Mouse (Mus musculus) embryonic facial prominence, embryonic 14.5 days (tissue): ENCODE measurements around the gene Rph3al. TPM values are rescaled to one million over a fixed set of nuclear protein-coding genes. Genes with fewer than 3 reads are reported as not detected.

Source experiments
- ATAC-seq: fragments of 200-750 bp; cut with Nextera tagmentation; 2 replicates; pipeline ENCODE4 v1.8.0; 2017; ENCODE audit warnings: low read depth, moderate number of reproducible peaks, moderate TSS enrichment
- DNase-seq: peaks from one replicate; pipeline ENCODE4 v3.0.0-alpha.2; 2015; ENCODE audit warnings: low spot score
- H3K27ac ChIP-seq: fragments of 300-500 bp; sonication (generic); replicated peaks from 2 replicates; pipeline ENCODE4 v1.5.1; 2014; ENCODE audit warnings: low read depth, mild to moderate bottlenecking, low read length, moderate library complexity
- H3K27me3 ChIP-seq: fragments of 300-500 bp; sonication (generic); replicated peaks from 2 replicates; pipeline ENCODE4 v1.6.1; 2014; ENCODE audit warnings: low read length; ENCODE audit not compliant: control insufficient read depth, insufficient read depth
- H3K36me3 ChIP-seq: fragments of 300-500 bp; sonication (generic); 2 replicates; pipeline ENCODE4 v1.6.1; 2014; ENCODE audit warnings: low read length, mixed read lengths; ENCODE audit not compliant: control insufficient read depth, insufficient read depth
- H3K4me1 ChIP-seq: fragments of 300-500 bp; sonication (generic); 2 replicates; pipeline ENCODE4 v1.6.1; 2014; ENCODE audit warnings: antibody characterized with exemption, low read length; ENCODE audit not compliant: control insufficient read depth, insufficient read depth
- H3K4me2 ChIP-seq: fragments of 300-500 bp; sonication (generic); 2 replicates; pipeline ENCODE4 v1.6.1; 2014; ENCODE audit warnings: low read depth, mild to moderate bottlenecking, low read length, moderate library complexity, mixed read lengths
- H3K4me3 ChIP-seq: fragments of 300-500 bp; sonication (generic); 2 replicates; pipeline ENCODE4 v1.5.1; 2014; ENCODE audit warnings: low read depth, mild to moderate bottlenecking, low read length
- H3K9ac ChIP-seq: fragments of 300-500 bp; sonication (generic); 2 replicates; pipeline ENCODE4 v1.6.1; 2014; ENCODE audit warnings: low read depth, mild to moderate bottlenecking, low read length, moderate library complexity, mixed read lengths
- H3K9me3 ChIP-seq: fragments of 300-500 bp; sonication (generic); 2 replicates; pipeline ENCODE4 v1.6.1; 2016; ENCODE audit warnings: low read length; ENCODE audit not compliant: control insufficient read depth
- WGBS: fragments of 180-500 bp; shearing (Covaris S2); extraction: QIAGEN DNeasy Blood & Tissue Kit; methylation state at CpG from one replicate; pipeline ENCODE4 v1.1.7; 2014; 5-methylcytosine and 5-hydroxymethylcytosine counted together
- polyA plus RNA-seq: library from polyadenylated mRNA; unstranded; fragments of >200 nt; fragmentation: Nextera tagmentation; extraction: Ambion mirVana; gene quantifications from 2 replicates; pipeline ENCODE4 v1.2.1, GENCODE M21; 2014

Rph3al gene
- polyA plus RNA-seq, 1 experiment from 2014 or later: 3.0 TPM

- no peak overlapping the region for H3K27ac ChIP-seq
- H3K4me2 ChIP-seq: peak overlapping the region; percentile 70; the same call in 1 of the 2 replicates
- 73% methylated on average over 12 of the region's 13 CpGs for WGBS
- no peak for ATAC-seq
- H3K36me3 ChIP-seq: no peaks in the 10 kb centered on the region
- H3K4me1 ChIP-seq: no peaks in the 10 kb centered on the region
- peak overlapping the region; percentile 58; the same call in 1 of the 2 replicates for H3K4me3 ChIP-seq
- H3K9me3 ChIP-seq: no peaks in the 10 kb centered on the region
- DNase-seq: no peak
- H3K9ac ChIP-seq: no peak overlapping the region
- peaks cover 39% of the 10 kb centered on the region for H3K27me3 ChIP-seq
These were observed 141.5 kb downstream of the Rph3al start for GRCm38 (mm10) chr11:75796536-75797246.

GRCm38 (mm10) chr11:75796029-75796445 lies 142.2 kb downstream of the Rph3al start, which contains the start of gene Doc2b:
Gene Doc2b, minus strand, starts transcription at chr11:75796049.
- Histone ChIP-seq H3K9me3 (no peaks in the 10 kb centered on the region), H3K27me3 (peaks cover 39% of the 10 kb centered on the region), H3K4me3 (peak within 1 kb of the TSS; percentile 58), H3K27ac (no peak within 1 kb of the TSS), H3K4me2 (peak within 1 kb of the TSS; percentile 70), H3K9ac (peak within 1 kb of the TSS; percentile 76), H3K36me3 (no peaks in the 10 kb centered on the region), H3K4me1 (no peaks in the 10 kb centered on the region)
- 13% methylated on average over 13 of the region's 37 CpGs for WGBS
- DNase-seq (peak; percentile 38), ATAC-seq (peak; percentile 83)

GRCm38 (mm10) chr11:75795321-75795636 lies 142.9 kb downstream of the Rph3al start:
- H3K27me3 ChIP-seq: peaks cover 39% of the 10 kb centered on the region
- H3K9ac ChIP-seq: peak overlapping the region; percentile 76
- DNase-seq (no peak), ATAC-seq (peak; percentile 12; the same call in 1 of the 2 replicates)
- H3K4me2 ChIP-seq: peak overlapping the region; percentile 70
- H3K4me3 ChIP-seq: peak overlapping the region; percentile 58
- H3K27ac ChIP-seq: no peak overlapping the region
- 0% methylated on average over 18 of the region's 42 CpGs for WGBS
- H3K9me3 ChIP-seq: no peaks in the 10 kb centered on the region
- H3K36me3 ChIP-seq: no peaks in the 10 kb centered on the region
- no peaks in the 10 kb centered on the region for H3K4me1 ChIP-seq

GRCm38 (mm10) chr11:75794602-75795320 lies 143.5 kb downstream of the Rph3al start:
- Histone ChIP-seq H3K4me3 (peak overlapping the region; percentile 58), H3K27me3 (peaks cover 39% of the 10 kb centered on the region), H3K9ac (peak overlapping the region; percentile 76), H3K9me3 (no peaks in the 10 kb centered on the region), H3K4me2 (peak overlapping the region; percentile 70), H3K27ac (no peak overlapping the region), H3K36me3 (no peaks in the 10 kb centered on the region), H3K4me1 (no peaks in the 10 kb centered on the region)
- no peak for DNase-seq
- 7% methylated on average over 14 of the region's 45 CpGs for WGBS
- peak; percentile 10; the same call in 1 of the 2 replicates for ATAC-seq

GRCm38 (mm10) chr11:75793351-75793750 lies 144.9 kb downstream of the Rph3al start:
- H3K4me3 ChIP-seq: no peak overlapping the region
- ATAC-seq: no peak
- H3K4me2 ChIP-seq: no peak overlapping the region
- peaks cover 39% of the 10 kb centered on the region for H3K27me3 ChIP-seq
- H3K4me1 ChIP-seq: no peaks in the 10 kb centered on the region
- H3K36me3 ChIP-seq: no peaks in the 10 kb centered on the region
- no peak for DNase-seq
- H3K27ac ChIP-seq: no peak overlapping the region
- no peak overlapping the region for H3K9ac ChIP-seq
- 64% methylated on average over 5 of the region's 5 CpGs for WGBS
- no peaks in the 10 kb centered on the region for H3K9me3 ChIP-seq

GRCm38 (mm10) chr11:75792535-75792934 lies 145.7 kb downstream of the Rph3al start:
- Histone ChIP-seq H3K36me3 (no peaks in the 10 kb centered on the region), H3K27me3 (peaks cover 39% of the 10 kb centered on the region), H3K4me1 (no peaks in the 10 kb centered on the region), H3K9me3 (no peaks in the 10 kb centered on the region), H3K4me2 (no peak overlapping the region), H3K9ac (no peak overlapping the region), H3K4me3 (no peak overlapping the region), H3K27ac (no peak overlapping the region)
- 67% methylated on average over 5 of the region's 5 CpGs for whole genome bisulfite sequencing
- no peak for ATAC-seq
- no peak for DNase-seq

GRCm38 (mm10) chr11:75785897-75786296 lies 152.3 kb downstream of the Rph3al start:
- 75% methylated on average over 8 of the region's 8 CpGs for WGBS
- Histone ChIP-seq H3K4me1 (no peaks in the 10 kb centered on the region), H3K9me3 (no peaks in the 10 kb centered on the region), H3K27ac (no peak overlapping the region), H3K4me3 (no peak overlapping the region), H3K4me2 (no peak overlapping the region), H3K36me3 (no peaks in the 10 kb centered on the region), H3K9ac (no peak overlapping the region), H3K27me3 (no peaks in the 10 kb centered on the region)
- DNase-seq (no peak), ATAC-seq (no peak)

GRCm38 (mm10) chr11:75783799-75784198 lies 154.4 kb downstream of the Rph3al start:
- WGBS: 78% methylated on average over 5 of the region's 5 CpGs
- H3K27me3 ChIP-seq: no peaks in the 10 kb centered on the region

More at GRCm38 (mm10) chr11:75783799-75784198, 154.4 kb downstream of the Rph3al start:
- ATAC-seq: no peak
- no peaks in the 10 kb centered on the region for H3K9me3 ChIP-seq
- H3K27ac ChIP-seq: no peak overlapping the region
- no peak for DNase-seq
- H3K4me3 ChIP-seq: no peak overlapping the region
- peaks cover 8% of the 10 kb centered on the region; the same call in 1 of the 2 replicates for H3K36me3 ChIP-seq
- no peak overlapping the region for H3K9ac ChIP-seq
- H3K4me1 ChIP-seq: no peaks in the 10 kb centered on the region
- H3K4me2 ChIP-seq: no peak overlapping the region
